Mouse (Mus musculus) left cerebral cortex, adult 11 months (tissue): ENCODE measurements around the gene Gli3.

Experiments
- DNase-seq: peaks from one replicate; pipeline ENCODE4 v3.0.0; 2022; ENCODE audit warnings: low spot score

The Gli3 gene

GRCm38 (mm10) chr13:15556646-15557098 is 93.6 kb downstream of the Gli3 start:
- no peak for DNase-seq

GRCm38 (mm10) chr13:15561441-15561840 is 98.4 kb downstream of the Gli3 start:
- DNase-seq: no peak

DNA sequence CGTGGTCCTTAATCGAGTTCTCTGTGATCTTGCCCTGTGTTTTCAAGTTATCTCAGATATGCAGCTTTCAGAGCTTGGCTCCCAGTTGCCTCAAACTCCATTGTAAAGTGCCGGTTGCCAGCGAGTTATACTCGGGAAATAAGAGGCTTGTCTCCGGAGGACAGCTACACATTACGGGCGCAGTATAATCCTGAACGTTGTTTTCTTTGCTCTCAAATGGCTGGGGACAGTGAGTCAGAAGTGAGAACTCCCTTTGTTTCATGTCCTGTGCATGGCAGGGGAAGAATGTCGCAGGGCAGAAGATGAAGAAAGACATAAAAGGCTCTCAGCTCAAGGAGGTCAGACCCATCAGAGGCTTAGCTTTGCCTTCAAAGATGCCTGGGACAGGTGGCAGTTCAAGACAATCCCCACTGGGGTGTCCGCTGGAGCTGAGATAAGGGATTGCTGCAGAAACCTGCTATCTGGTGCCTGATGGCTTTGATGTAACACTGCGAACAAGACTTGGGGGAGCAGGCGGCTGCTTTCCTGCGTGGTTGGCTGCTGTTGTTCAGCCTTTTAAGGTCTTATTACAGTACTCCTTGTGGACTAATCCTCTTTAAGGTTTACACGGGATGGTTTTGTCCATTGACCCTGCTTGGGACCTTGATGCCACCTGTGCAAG is 108.0 kb downstream of the Gli3 start:
- DNase-seq: no peak

DNA sequence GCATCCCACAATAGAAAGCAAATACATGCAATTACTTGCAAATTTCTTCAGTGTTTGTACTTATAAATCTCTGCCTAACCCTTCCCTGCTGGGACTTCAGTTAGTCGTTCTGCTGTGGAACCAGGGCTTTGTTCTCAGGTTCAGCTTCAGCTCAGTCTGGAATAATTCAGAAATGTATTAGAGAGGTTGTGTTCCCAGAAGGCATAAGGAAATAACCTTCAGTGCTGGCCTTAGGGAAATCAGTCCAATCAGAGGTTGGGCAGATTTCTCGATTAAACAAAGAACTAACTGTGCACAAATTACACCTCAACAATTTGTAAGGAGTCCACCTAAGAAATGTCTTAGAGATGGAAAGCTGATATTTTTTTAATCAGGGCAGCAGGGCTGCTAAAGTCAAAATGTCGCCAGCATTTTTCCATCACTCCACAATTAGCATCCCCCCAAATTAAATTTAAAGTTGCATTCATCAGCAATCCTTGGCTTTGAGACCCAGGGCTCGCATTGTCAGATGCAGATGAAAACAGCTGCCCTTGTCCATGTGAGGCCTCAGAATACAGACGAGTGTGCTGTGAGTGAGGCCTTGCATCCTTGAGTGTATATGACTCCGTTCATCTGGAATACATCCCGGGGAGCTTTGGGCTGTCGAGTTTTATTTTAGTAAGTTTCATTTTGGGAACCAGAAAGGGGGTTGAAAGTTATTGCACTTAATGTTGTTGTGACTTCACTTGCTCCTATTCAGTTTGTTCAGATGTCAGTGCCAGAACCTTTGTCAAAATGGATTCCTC is 114.3 kb downstream of the Gli3 start:
- DNase-seq: no peak

- no peak for DNase-seq
Measured at GRCm38 (mm10) chr13:15580458-15580857, 117.4 kb downstream of the Gli3 start.

GRCm38 (mm10) chr13:15585941-15586340 is 122.9 kb downstream of the Gli3 start:
- no peak for DNase-seq

GRCm38 (mm10) chr13:15588278-15589272 is 125.5 kb downstream of the Gli3 start:
- DNase-seq: peak; percentile 17

- DNase-seq: no peak
Measured at GRCm38 (mm10) chr13:15590326-15590933, 127.4 kb downstream of the Gli3 start.

- DNase-seq: no peak
Measured at GRCm38 (mm10) chr13:15596667-15597066, 133.6 kb downstream of the Gli3 start.

DNA sequence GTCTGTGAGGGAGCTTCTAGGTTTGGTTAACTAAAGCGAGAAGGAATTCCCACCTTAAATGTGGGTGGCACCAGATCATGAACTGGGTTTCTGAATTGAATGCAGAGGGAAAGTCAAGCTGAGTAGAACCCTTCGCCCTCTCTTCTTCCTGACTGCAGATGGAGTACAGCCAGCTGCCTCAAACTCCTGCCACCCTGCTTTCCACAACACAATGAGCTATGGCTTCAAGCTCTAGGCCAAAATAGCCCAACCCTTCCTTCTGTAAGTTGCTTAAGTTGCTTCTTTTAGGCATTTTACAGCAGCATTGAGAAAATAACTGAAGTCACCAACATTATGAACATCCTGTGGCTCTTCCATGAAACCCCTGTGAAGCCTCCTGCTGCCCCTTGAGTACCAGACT is 136.7 kb downstream of the Gli3 start:
- DNase-seq: no peak

GRCm38 (mm10) chr13:15602161-15602560 is 139.1 kb downstream of the Gli3 start:
- no peak for DNase-seq

GRCm38 (mm10) chr13:15602677-15603221 is 139.7 kb downstream of the Gli3 start:
- DNase-seq: no peak

- DNase-seq: no peak
Measured at GRCm38 (mm10) chr13:15604074-15604473, 141.0 kb downstream of the Gli3 start.

- no peak for DNase-seq
Measured at GRCm38 (mm10) chr13:15617423-15617822, 154.4 kb downstream of the Gli3 start.

- no peak for DNase-seq
Measured at GRCm38 (mm10) chr13:15618051-15618692, 155.1 kb downstream of the Gli3 start.

GRCm38 (mm10) chr13:15621009-15621408 is 158.0 kb downstream of the Gli3 start:
- DNase-seq: no peak

- DNase-seq: no peak
Measured at GRCm38 (mm10) chr13:15624490-15625353, 161.7 kb downstream of the Gli3 start.

GRCm38 (mm10) chr13:15641548-15641947 is 178.5 kb downstream of the Gli3 start:
- DNase-seq: no peak

DNA sequence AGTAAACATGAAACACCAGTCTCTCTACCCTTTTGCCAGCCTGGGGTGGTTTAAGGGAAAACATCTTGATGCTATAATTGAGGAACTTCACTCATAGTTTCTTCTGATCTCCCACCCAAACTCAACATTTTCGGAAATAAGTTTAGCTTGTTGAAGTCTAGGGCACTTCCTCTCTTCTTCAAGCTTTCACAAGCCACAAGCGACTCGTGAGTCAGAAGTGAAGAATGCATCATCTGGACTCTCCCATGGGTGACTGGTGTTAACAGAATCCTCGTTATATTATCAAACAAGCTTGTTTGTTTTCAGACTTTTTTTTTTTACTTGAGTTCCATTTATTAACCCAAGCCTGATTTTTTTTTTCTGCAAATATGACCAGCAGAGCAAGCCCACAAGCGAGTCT is 197.5 kb downstream of the Gli3 start:
- no peak for DNase-seq

- DNase-seq: no peak
Measured at GRCm38 (mm10) chr13:15662375-15662774, 199.3 kb downstream of the Gli3 start.
